Mouse (Mus musculus) limb, embryonic 11.5 days (tissue): ENCODE measurements around the gene Magea4. TPM values are rescaled to one million over a fixed set of nuclear protein-coding genes. Genes with fewer than 3 reads are reported as not detected.

Experiments
- ATAC-seq: fragments of 200-750 bp; cut with Nextera tagmentation; 2 replicates; pipeline ENCODE4 v1.8.0; 2017; ENCODE audit warnings: low read depth; ENCODE audit not compliant: insufficient number of reproducible peaks, low FRiP score, low TSS enrichment
- DNase-seq: peaks from one replicate; pipeline ENCODE4 v3.0.0-alpha.2; 2015; ENCODE audit warnings: low spot score
- H3K27ac ChIP-seq: fragments of 300-500 bp; sonication (generic); replicated peaks from 2 replicates; pipeline ENCODE4 v1.5.1; 2014; ENCODE audit warnings: low read depth, mild to moderate bottlenecking, low read length
- H3K27me3 ChIP-seq: fragments of 300-500 bp; sonication (generic); 2 replicates; pipeline ENCODE4 v1.6.1; 2014; ENCODE audit warnings: mild to moderate bottlenecking, low read length, mixed read lengths; ENCODE audit not compliant: control insufficient read depth, insufficient read depth
- H3K36me3 ChIP-seq: fragments of 300-500 bp; sonication (generic); 2 replicates; pipeline ENCODE4 v1.6.1; 2014; ENCODE audit warnings: mild to moderate bottlenecking, low read length, moderate library complexity, mixed read lengths; ENCODE audit not compliant: control insufficient read depth, insufficient read depth
- H3K4me1 ChIP-seq: fragments of 300-500 bp; sonication (generic); 2 replicates; pipeline ENCODE4 v1.6.1; 2014; ENCODE audit warnings: low read length, mixed read lengths; ENCODE audit not compliant: control insufficient read depth, insufficient read depth
- H3K4me2 ChIP-seq: fragments of 300-500 bp; sonication (generic); 2 replicates; pipeline ENCODE4 v1.6.1; 2014; ENCODE audit warnings: low read depth, mild to moderate bottlenecking, moderate library complexity; ENCODE audit not compliant: severe bottlenecking
- H3K4me3 ChIP-seq: fragments of 300-500 bp; sonication (generic); 2 replicates; pipeline ENCODE4 v1.5.1; 2014; ENCODE audit warnings: low read depth, low read length
- H3K9ac ChIP-seq: fragments of 300-500 bp; sonication (generic); 2 replicates; pipeline ENCODE4 v1.6.1; 2014; ENCODE audit warnings: mild to moderate bottlenecking, low read length
- H3K9me3 ChIP-seq: fragments of 300-500 bp; sonication (generic); 2 replicates; pipeline ENCODE4 v1.6.1; 2016; ENCODE audit warnings: low read length; ENCODE audit not compliant: control insufficient read depth
- WGBS: fragments of 180-500 bp; shearing (Covaris S2); extraction: QIAGEN DNeasy Blood & Tissue Kit; methylation state at CpG from one replicate; pipeline ENCODE4 v1.1.7; 2014; 5-methylcytosine and 5-hydroxymethylcytosine counted together
- microRNA counts: library from miRNA; unstranded; fragments of <30 nt; microRNA quantifications from one replicate; lab custom pipeline; 2016
- microRNA-seq: library from miRNA; unstranded; fragments of <30 nt; microRNA quantifications from one replicate; pipeline ENCODE4, GENCODE M21; 2016
- polyA plus RNA-seq: library from polyadenylated mRNA; unstranded; fragments of >200 nt; fragmentation: Nextera tagmentation; extraction: Ambion mirVana; gene quantifications from 2 replicates; pipeline ENCODE4 v1.2.1, GENCODE M21; 2014

Gene Magea4
- not detected in 2 replicates for polyA plus RNA-seq

DNA sequence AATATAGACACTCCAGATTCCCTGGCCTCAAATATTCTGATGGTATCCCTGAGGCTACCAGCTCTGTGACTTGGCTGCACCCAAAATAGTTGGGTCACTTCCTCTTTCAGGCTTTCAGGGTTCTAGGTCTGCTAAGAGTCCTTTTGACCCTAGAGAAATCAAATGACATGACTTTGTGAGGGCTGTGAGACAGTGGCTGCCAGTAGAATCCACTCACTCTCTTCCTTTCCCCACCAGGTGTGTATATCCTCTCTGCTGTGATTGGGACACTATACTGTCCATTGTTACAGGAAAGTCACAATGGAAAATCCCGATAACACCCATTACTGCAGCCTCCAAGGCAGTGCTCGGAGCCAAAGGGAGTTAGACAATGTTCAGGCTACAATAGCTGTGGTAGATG is at the start of gene Magea4:
Magea4 (plus strand) TSS at position 301 of the 400 bp plus-strand sequence.
- no peak within 1 kb of the TSS for H3K27ac ChIP-seq
- no peak within 1 kb of the TSS for H3K4me3 ChIP-seq
- no peaks in the 10 kb centered on the region for H3K36me3 ChIP-seq
- H3K9ac ChIP-seq = no peak within 1 kb of the TSS
- no peak for DNase-seq
- no peaks in the 10 kb centered on the region for H3K27me3 ChIP-seq
- H3K4me2 ChIP-seq = no peak within 1 kb of the TSS
- no peaks in the 10 kb centered on the region for H3K4me1 ChIP-seq
- 73% methylated on average over 2 of the region's 2 CpGs for WGBS
- no peaks in the 10 kb centered on the region for H3K9me3 ChIP-seq
- ATAC-seq = no peak

DNA sequence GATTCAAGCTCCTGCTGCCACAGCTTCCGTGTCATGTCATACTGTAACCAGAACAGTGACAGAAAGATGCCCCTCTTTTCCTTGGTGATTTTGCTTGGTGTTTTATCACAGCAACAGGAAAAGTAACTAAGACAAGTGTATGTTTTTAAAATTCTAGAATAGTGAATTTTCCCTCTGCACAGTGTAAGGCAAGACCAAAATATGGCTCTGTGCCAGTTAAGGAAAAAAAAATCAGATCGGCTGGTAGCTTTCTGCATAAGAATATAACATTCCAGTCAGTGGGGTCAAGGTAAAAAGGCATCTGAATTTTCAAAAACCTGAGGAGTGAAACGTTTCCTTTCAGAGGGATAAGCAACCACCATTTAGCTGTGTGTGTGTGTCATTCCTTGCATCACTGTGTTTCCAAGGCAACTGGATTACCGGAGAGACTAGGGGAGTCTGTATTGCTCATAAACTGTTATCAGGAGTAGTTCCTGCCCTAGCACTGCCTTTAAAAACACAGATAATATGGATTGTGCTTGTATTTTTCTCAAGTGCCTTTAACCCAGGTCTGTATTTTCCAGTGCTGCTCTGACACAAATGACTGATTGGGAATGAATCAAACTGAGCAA is 18.8 kb upstream of the Magea4 start:
- no peak overlapping the region for H3K4me3 ChIP-seq
- WGBS = 71% methylated on average over 4 of the region's 4 CpGs
- H3K27ac ChIP-seq = no peak overlapping the region
- no peak for DNase-seq
- ATAC-seq = no peak
- no peaks in the 10 kb centered on the region for H3K9me3 ChIP-seq
- no peaks in the 10 kb centered on the region for H3K27me3 ChIP-seq
- H3K36me3 ChIP-seq = no peaks in the 10 kb centered on the region
- H3K4me1 ChIP-seq = no peaks in the 10 kb centered on the region
- no peak overlapping the region for H3K9ac ChIP-seq
- H3K4me2 ChIP-seq = no peak overlapping the region

DNA sequence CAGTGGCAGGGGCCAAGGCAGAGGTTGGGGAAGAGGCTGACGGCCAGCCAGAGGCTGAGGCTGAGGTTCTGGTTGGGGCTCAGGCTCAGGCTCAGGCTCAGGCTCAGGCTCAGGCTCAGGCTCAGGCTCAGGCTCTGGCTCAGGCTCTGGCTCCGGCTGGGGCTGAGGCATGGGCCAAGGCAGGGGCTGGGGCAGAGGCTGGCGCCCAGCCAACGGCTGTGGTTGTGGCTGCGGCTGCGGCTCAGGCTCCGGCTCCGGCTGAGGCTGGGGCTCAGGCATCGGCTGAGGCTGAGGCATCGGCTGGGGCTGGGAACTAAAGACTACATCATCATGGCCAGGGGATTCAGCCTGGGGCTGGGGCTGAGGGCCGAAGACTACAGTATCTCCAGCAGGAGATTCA is 48.8 kb downstream of the Magea4 start:
- Histone ChIP-seq H3K4me3 (no peak overlapping the region), H3K27me3 (no peaks in the 10 kb centered on the region), H3K9ac (no peak overlapping the region), H3K9me3 (no peaks in the 10 kb centered on the region), H3K4me1 (no peaks in the 10 kb centered on the region), H3K4me2 (no peak overlapping the region), H3K36me3 (no peaks in the 10 kb centered on the region), H3K27ac (no peak overlapping the region)
- 98% methylated on average over 10 of the region's 11 CpGs for WGBS
- DNase-seq (no peak), ATAC-seq (no peak)

MicroRNAs encoded within 50 kb of the gene (microRNA counts, 519-probe panel; counts per million panel counts)
- not detected for microRNA mmu-miR-224 (lab: Ali Mortazavi, UCI)
- not detected for microRNA mmu-miR-452 (lab: Ali Mortazavi, UCI)

Small RNA genes within 50 kb of the gene (microRNA-seq; reads per million reads assigned to microRNA genes)
- 319 reads per million, percentile 63 among the genes with 10 or more reads in this experiment for gene Mir224
- gene Mir452 = 63.8 reads per million, percentile 42 among the genes with 10 or more reads in this experiment

Other genes with a start within 250 kb of the Magea4 start
- 0.18 TPM in 1 of 2 replicates, not detected in the other for gene Fate1, start 249.0 kb upstream of the Magea4 start, polyA plus RNA-seq
- gene Cnga2, start 230.2 kb upstream of the Magea4 start, polyA plus RNA-seq = 0.07 TPM in 1 of 2 replicates, not detected in the other
- 2.1 and 2.3 TPM in 2 replicates for gene Gabre, start 52.8 kb downstream of the Magea4 start, polyA plus RNA-seq
- not detected in 2 replicates for gene Magea10, start 164.8 kb downstream of the Magea4 start, polyA plus RNA-seq